In the genomic region with DNA sequence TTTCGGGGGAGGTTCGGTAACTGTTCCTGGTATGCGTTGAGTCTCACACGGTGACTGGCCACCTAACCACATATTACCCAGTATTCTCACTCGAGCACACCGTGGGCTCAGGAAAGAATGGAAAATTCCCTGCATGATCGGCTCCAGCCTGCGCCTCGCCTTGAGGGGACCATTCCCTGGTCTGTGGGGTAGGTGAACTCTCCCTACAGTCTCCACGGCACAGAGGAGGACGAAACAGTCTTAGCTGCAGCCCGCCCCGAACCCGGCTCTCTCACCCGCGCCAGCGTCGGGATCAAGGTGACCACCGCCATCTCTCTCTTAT, we compare ENCODE assay signal across 8 mouse cellular contexts. TPM values are rescaled to one million over a fixed set of nuclear protein-coding genes. Genes with fewer than 3 reads are reported as not detected.
DNase-seq lines count a peak whose midpoint lies in the region; ATAC-seq and TF ChIP-seq lines count a peak whose summit lies in the region.

No protein-coding gene starts in this region.

- peak overlapping the region; percentile 98 for H3K9ac ChIP-seq in embryonic facial prominence, embryonic 11.5 days (replicated peaks; ENCODE audit: low read length)
- peak overlapping the region; percentile 97 for H3K9ac ChIP-seq in intestine, embryonic 14.5 days (ENCODE audit: low read length)
- H3K9ac ChIP-seq in neural tube, embryonic 12.5 days, result peak overlapping the region; percentile 98

- H3K4me2 ChIP-seq in embryonic facial prominence, embryonic 11.5 days (ENCODE audit: low read depth, low read length), result peak overlapping the region; percentile 76
- H3K4me2 ChIP-seq in intestine, embryonic 14.5 days (ENCODE audit: low read length), result peak overlapping the region; percentile 83
- peak overlapping the region; percentile 76 for H3K4me2 ChIP-seq in neural tube, embryonic 12.5 days (replicated peaks)

- H3K4me3 ChIP-seq in layer of hippocampus, adult 2 months, result peak overlapping the region; percentile 78
- peak overlapping the region; percentile 98 for H3K4me3 ChIP-seq in embryonic facial prominence, embryonic 11.5 days (ENCODE audit: low read depth, low read length)
- peak overlapping the region; percentile 96 for H3K4me3 ChIP-seq in intestine, embryonic 14.5 days (ENCODE audit: low read depth, low read length)
- H3K4me3 ChIP-seq in neural tube, embryonic 12.5 days, result peak overlapping the region; percentile 98

- WGBS in embryonic facial prominence, embryonic 11.5 days, result under 1% methylated on average over 19 of the region's 19 CpGs
- 1% methylated on average over 19 of the region's 19 CpGs for WGBS in intestine, embryonic 14.5 days
- under 1% methylated on average over 19 of the region's 19 CpGs for WGBS in neural tube, embryonic 12.5 days

- H3K4me1 ChIP-seq in embryonic facial prominence, embryonic 11.5 days (ENCODE audit: control insufficient read depth, insufficient read depth, low read length), result no peaks in the 10 kb centered on the region
- H3K4me1 ChIP-seq in intestine, embryonic 14.5 days (replicated peaks; ENCODE audit: control insufficient read depth, insufficient read depth, low read length), result peaks cover 20% of the 10 kb centered on the region
- H3K4me1 ChIP-seq in neural tube, embryonic 12.5 days, result peaks cover 19% of the 10 kb centered on the region

- H3K9me3 ChIP-seq in embryonic facial prominence, embryonic 11.5 days (replicated peaks; ENCODE audit: control insufficient read depth, low read length), result no peaks in the 10 kb centered on the region
- no peaks in the 10 kb centered on the region for H3K9me3 ChIP-seq in intestine, embryonic 14.5 days (ENCODE audit: control insufficient read depth, low read length)
- H3K9me3 ChIP-seq in neural tube, embryonic 12.5 days, result no peaks in the 10 kb centered on the region

- H3K36me3 ChIP-seq in embryonic facial prominence, embryonic 11.5 days (replicated peaks; ENCODE audit: control insufficient read depth, insufficient read depth, low read depth, low read length), result no peaks in the 10 kb centered on the region
- H3K36me3 ChIP-seq in intestine, embryonic 14.5 days (ENCODE audit: control insufficient read depth, insufficient read depth, low read length), result peaks cover 25% of the 10 kb centered on the region
- peaks cover 10% of the 10 kb centered on the region for H3K36me3 ChIP-seq in neural tube, embryonic 12.5 days

- TF ChIP-seq CTCF in layer of hippocampus, adult 2 months (conservative IDR thresholded peaks at IDR 0.05), result no peak

- no peak; the same call in 1 of the 2 replicates for ATAC-seq in embryonic facial prominence, embryonic 11.5 days (replicated peaks; ENCODE audit: insufficient number of reproducible peaks, low FRiP score, low TSS enrichment, low read depth)
- no peak for ATAC-seq in intestine, embryonic 14.5 days (replicated peaks; ENCODE audit: low FRiP score, low TSS enrichment, low read depth)
- no peak for ATAC-seq in neural tube, embryonic 12.5 days (ENCODE audit: low FRiP score, low read depth)

- no peaks in the 10 kb centered on the region for H3K27me3 ChIP-seq in embryonic facial prominence, embryonic 11.5 days (ENCODE audit: control insufficient read depth, insufficient read depth, low read length)
- no peaks in the 10 kb centered on the region for H3K27me3 ChIP-seq in intestine, embryonic 14.5 days (replicated peaks; ENCODE audit: control insufficient read depth, insufficient read depth, low read length)
- H3K27me3 ChIP-seq in neural tube, embryonic 12.5 days (replicated peaks), result no peaks in the 10 kb centered on the region

- DNase-seq in layer of hippocampus, adult 2 months (ENCODE audit: low spot score in 2 of 2), result no peak
- DNase-seq in layer of hippocampus, postnatal 10 days (ENCODE audit: low spot score in 2 of 2), result no peak
- no peak for DNase-seq in embryonic facial prominence, embryonic 11.5 days (ENCODE audit: low spot score)
- no peak for DNase-seq in intestine, embryonic 14.5 days (ENCODE audit: low spot score)
- DNase-seq in ovary, postnatal 10 days (ENCODE audit: low spot score), result no peak
- no peak for DNase-seq in thymus, postnatal 14 days
- DNase-seq in right cerebral cortex, postnatal 4 days, result no peak

- peak overlapping the region; percentile 99 for H3K27ac ChIP-seq in layer of hippocampus, adult 2 months
- H3K27ac ChIP-seq in embryonic facial prominence, embryonic 11.5 days (replicated peaks; ENCODE audit: low read depth, low read length), result peak overlapping the region; percentile 96
- peak overlapping the region; percentile 98 for H3K27ac ChIP-seq in intestine, embryonic 14.5 days (ENCODE audit: low read depth)
- H3K27ac ChIP-seq in neural tube, embryonic 12.5 days, result peak overlapping the region; percentile 94; the same call in 1 of the 2 replicates

RNA-seq across cellular contexts. Expression of a gene that starts 0.3 kb away (rescaled TPM):
- 10 to 100 TPM; 80.9 to 81.7 TPM for total RNA-seq in layer of hippocampus, adult 2 months (2021)
- 10 to 100 TPM; 71.6 to 74.3 TPM for total RNA-seq in layer of hippocampus, postnatal 10 days (2021)
- 61.7 and 64.6 TPM in 2 replicates for polyA plus RNA-seq in embryonic facial prominence, embryonic 11.5 days (2014; fragmentation: Nextera tagmentation; extraction: Ambion mirVana)
- polyA plus RNA-seq in intestine, embryonic 14.5 days (2014; fragmentation: Nextera tagmentation; extraction: Ambion mirVana), result 51.0 and 55.1 TPM in 2 replicates
- polyA plus RNA-seq in neural tube, embryonic 12.5 days (2016; fragmentation: Nextera tagmentation; extraction: Ambion mirVana), result 51.1 and 57.2 TPM in 2 replicates

RNA-seq across cellular contexts. Expression of a gene that starts 1.2 kb away (rescaled TPM):
- total RNA-seq in layer of hippocampus, adult 2 months (2021), result 10 to 100 TPM; 53.4 to 63.0 TPM
- 10 to 100 TPM; 52.6 to 53.3 TPM for total RNA-seq in layer of hippocampus, postnatal 10 days (2021)
- 60.4 and 66.2 TPM in 2 replicates for polyA plus RNA-seq in embryonic facial prominence, embryonic 11.5 days (2014; fragmentation: Nextera tagmentation; extraction: Ambion mirVana)
- polyA plus RNA-seq in intestine, embryonic 14.5 days (2014; fragmentation: Nextera tagmentation; extraction: Ambion mirVana), result 61.9 and 62.5 TPM in 2 replicates
- 58.1 and 64.3 TPM in 2 replicates for polyA plus RNA-seq in neural tube, embryonic 12.5 days (2016; fragmentation: Nextera tagmentation; extraction: Ambion mirVana)

RNA-seq across cellular contexts. Expression of a gene that starts 31.3 kb away (rescaled TPM):
- total RNA-seq in layer of hippocampus, adult 2 months (2021), result 10 to 100 TPM; 10.8 to 11.4 TPM
- 10 to 100 TPM; 12.3 to 13.0 TPM for total RNA-seq in layer of hippocampus, postnatal 10 days (2021)
- polyA plus RNA-seq in embryonic facial prominence, embryonic 11.5 days (2014; fragmentation: Nextera tagmentation; extraction: Ambion mirVana), result 65.2 and 69.0 TPM in 2 replicates
- polyA plus RNA-seq in intestine, embryonic 14.5 days (2014; fragmentation: Nextera tagmentation; extraction: Ambion mirVana), result 46.0 and 46.9 TPM in 2 replicates
- polyA plus RNA-seq in neural tube, embryonic 12.5 days (2016; fragmentation: Nextera tagmentation; extraction: Ambion mirVana), result 48.1 and 52.6 TPM in 2 replicates

RNA-seq across cellular contexts. Expression of a gene that starts 42.0 kb away (rescaled TPM):
- 1 to 10 TPM; 2.4 to 3.0 TPM for total RNA-seq in layer of hippocampus, adult 2 months (2021)
- total RNA-seq in layer of hippocampus, postnatal 10 days (2021), result 1 to 10 TPM; 1.9 to 4.7 TPM
- 0.32 TPM in 1 of 2 replicates, not detected in the other for polyA plus RNA-seq in embryonic facial prominence, embryonic 11.5 days (2014; fragmentation: Nextera tagmentation; extraction: Ambion mirVana)
- polyA plus RNA-seq in intestine, embryonic 14.5 days (2014; fragmentation: Nextera tagmentation; extraction: Ambion mirVana), result 0.14 TPM in 1 of 2 replicates, not detected in the other
- 0.51 TPM in 1 of 2 replicates, not detected in the other for polyA plus RNA-seq in neural tube, embryonic 12.5 days (2016; fragmentation: Nextera tagmentation; extraction: Ambion mirVana)

RNA-seq across cellular contexts. Expression of a gene that starts 52.2 kb away (rescaled TPM):
- total RNA-seq in layer of hippocampus, adult 2 months (2021), result 10 to 100 TPM in 1 of 2 experiments, 1 to 10 TPM in 1; 9.1 to 11.1 TPM
- total RNA-seq in layer of hippocampus, postnatal 10 days (2021), result 10 to 100 TPM; 13.6 to 17.3 TPM
- polyA plus RNA-seq in embryonic facial prominence, embryonic 11.5 days (2014; fragmentation: Nextera tagmentation; extraction: Ambion mirVana), result 13.7 and 13.8 TPM in 2 replicates
- polyA plus RNA-seq in intestine, embryonic 14.5 days (2014; fragmentation: Nextera tagmentation; extraction: Ambion mirVana), result 18.0 and 19.4 TPM in 2 replicates
- polyA plus RNA-seq in neural tube, embryonic 12.5 days (2016; fragmentation: Nextera tagmentation; extraction: Ambion mirVana), result 16.2 and 16.6 TPM in 2 replicates
